Mouse (Mus musculus): Measurements from ENCODE around the gene Ddx42.
"Not testable (repeated sequence)": the region's sequence is repeated elsewhere in the genome, so short reads cannot be mapped to it uniquely, and the experiment has no call there.

Gene Ddx42

DNA sequence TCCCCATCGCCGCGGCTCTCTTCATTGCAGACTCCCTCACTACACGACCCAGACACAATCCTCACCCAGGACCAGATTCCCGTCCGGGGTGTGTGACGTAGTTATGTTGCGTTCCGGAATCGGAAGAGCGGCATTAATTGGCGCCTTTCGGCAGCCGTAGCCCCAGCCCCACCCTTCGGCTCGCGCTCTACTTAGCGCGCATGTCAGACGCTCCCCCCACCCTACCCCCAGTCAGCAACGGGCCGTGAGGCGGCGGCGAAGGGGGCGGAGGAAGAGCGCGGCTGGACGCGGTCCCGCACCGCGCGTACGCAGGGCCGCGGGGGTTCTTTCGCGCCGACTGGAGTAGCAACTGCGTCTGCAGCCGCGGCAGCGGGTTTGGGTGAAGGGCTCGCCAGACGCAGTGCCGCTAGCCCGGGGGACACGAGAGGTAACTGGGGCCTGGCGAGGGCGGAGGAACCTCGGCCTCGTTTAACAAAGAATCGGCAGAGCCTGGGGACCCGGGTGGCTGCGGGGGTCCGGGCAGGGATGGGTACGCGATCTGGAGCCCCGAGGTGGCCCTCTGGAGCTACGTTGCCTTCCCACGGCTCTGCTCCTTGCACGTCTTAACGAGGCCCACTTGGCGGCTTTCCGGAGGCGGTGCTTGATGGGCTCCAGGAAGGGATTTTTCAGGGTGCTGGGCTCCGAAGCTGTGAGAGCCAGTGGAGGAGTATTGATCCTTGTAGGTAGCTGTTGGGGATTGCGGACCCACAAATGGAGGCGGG lies at the start of gene Ddx42:
Gene Ddx42 (plus strand): TSS at position 197 of the 761 bp plus-strand sequence.
- peak; percentile 98 for DNase-seq (ENCODE audit: inconsistent ontology term)

DNA sequence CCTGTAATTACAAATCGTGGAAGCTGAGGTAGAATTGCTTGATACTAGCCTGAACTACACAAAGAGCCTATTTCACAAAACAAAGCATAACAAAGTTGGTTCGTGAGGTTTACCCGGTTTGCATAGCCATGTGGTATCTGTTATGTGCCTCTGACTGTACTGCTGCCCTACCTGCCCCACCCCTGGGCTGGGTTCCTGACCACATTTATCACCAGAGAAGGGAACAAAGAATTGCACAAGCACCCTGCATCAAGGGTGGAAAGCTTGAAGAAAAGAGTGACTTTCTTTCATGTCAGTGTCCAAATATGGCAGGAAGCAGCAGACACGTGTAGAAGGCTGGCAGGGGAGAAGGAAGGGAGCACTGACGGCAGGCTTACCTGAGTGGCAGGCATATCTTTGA lies 49.3 kb upstream of the Ddx42 start:
- no peak for DNase-seq (ENCODE audit: inconsistent ontology term)

DNA sequence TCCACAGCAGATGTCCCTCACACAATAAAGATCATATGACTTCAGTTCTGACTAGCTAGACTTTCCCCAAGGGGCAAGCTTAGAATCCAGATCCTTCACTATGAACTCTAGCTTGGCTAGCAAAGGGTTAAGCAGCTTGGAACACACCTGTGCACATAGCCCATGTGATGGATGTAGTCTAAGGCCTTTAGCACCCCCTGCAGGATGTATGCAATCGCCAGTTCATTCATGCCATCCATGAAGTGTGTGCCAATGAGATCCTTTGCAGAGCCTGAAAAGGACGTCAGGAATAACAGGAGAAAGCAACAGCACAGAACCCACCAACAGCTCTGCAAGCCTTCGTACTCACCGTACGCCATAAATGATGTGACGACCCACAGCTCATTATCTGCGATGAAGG lies 45.9 kb upstream of the Ddx42 start:
- no peak for DNase-seq (ENCODE audit: inconsistent ontology term)

DNA sequence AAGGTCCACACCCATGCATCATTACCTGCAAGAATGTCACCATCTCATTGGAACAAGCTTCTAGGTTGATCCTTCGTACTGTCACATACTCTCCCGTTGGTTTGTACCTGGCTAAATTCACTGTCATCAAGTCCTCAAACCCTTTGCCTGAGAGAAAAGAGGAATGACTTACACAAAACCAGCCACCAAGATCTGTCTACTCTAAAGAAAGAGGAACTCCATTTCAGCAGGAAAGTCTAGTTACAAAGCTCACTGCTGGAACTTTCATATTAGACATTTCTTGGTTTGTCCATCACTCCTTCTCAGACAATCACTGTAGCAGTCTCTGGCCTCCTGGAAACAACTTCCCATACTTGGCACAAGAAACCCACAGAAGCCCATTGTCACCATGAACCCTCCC lies 43.5 kb upstream of the Ddx42 start:
- no peak for DNase-seq (ENCODE audit: inconsistent ontology term)

DNA sequence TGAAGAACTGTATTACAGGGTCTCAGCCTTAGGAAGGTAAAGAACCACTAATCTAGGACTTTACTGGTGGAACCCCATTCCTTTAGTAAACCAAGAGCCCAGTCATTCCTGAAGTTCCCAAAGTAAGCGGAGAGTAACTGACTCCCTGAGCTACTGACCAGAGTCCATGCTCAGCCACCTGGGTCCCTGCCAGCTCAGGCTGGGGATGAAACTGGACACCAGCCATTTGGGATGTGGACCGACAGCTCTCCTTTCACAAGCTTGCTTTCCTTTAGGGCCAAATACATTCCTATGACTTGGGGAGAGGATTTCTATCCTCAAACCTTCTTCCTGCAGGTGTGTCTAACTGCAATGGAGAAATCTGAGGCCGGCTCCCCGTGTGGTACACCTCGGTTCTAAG lies 42.4 kb upstream of the Ddx42 start:
- DNase-seq (ENCODE audit: inconsistent ontology term), result peak; percentile 45

DNA sequence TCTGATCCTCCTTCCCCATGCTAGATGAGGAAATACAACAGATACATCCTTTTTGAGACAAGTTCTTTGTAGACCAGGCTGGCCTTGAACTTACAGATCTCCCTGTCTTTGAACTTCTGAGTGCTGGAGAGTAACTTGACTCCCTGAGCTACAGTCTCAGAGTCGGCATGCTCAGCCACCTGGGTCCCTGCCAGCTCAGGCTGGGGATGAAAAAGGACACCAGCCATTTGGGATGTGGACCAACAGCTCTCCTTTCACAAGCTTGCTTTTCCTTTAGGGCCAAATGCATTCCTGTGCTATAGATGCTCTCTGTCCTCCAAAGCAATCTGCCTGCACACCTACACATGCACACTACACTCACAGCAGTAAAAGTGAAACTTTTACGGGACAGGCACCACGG lies 41.6 kb upstream of the Ddx42 start:
- DNase-seq (ENCODE audit: inconsistent ontology term), result peak; percentile 41

DNA sequence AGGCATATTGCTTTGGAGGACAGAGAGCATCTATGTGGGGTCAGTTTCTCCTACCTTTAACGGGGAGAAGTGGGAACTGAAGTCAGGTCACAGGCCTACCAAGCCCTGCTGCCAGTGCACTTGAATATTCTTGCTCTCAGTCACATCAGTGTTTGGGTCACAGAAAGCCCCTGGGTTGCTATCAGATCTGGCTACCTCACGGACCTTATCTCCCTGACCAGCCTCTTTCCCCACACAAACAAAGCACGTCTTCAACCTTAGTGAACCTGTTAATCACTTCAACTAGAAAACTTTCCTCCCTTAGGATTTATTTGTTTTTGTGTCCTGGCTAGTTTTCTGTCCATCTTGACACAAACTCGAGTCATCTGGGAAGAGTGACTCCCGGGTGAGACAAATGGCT lies 40.4 kb upstream of the Ddx42 start:
- DNase-seq (ENCODE audit: inconsistent ontology term), result no peak

DNA sequence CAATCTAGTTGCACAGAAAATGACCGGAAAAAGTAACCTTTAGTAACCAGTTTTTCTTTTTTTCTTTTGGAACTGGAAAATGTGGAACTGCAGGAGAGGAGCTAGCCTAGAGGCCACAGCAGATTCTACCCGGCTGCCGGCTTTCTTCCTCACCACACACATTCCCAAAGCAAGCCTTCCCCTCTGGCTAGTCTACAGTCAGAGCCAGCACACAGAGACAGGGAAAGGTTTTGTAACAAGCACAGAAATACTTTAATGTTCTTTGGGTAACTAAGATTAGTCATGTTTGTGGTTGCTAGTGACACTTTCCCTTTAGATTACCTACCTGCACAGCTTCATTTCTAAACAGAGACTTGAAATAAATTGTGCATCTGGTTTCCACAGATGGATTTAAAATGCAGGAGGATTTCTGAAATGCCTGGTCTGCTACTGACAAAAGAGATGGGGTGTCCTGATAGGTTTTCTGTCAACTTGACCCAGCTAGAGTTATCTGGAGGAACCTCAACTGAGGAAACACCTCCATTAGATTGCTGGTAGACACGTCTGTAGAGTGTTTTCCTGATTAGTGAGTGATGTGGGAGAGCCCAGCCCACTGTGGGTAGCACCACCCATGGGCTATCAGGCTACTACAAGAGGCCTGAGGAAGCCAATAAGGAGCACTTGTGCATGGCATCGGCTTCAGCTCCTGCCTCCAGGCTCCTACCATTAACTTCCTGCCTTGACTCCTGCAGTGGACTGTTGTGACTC lies 38.5 kb upstream of the Ddx42 start:
- no peak for DNase-seq (ENCODE audit: inconsistent ontology term)

DNA sequence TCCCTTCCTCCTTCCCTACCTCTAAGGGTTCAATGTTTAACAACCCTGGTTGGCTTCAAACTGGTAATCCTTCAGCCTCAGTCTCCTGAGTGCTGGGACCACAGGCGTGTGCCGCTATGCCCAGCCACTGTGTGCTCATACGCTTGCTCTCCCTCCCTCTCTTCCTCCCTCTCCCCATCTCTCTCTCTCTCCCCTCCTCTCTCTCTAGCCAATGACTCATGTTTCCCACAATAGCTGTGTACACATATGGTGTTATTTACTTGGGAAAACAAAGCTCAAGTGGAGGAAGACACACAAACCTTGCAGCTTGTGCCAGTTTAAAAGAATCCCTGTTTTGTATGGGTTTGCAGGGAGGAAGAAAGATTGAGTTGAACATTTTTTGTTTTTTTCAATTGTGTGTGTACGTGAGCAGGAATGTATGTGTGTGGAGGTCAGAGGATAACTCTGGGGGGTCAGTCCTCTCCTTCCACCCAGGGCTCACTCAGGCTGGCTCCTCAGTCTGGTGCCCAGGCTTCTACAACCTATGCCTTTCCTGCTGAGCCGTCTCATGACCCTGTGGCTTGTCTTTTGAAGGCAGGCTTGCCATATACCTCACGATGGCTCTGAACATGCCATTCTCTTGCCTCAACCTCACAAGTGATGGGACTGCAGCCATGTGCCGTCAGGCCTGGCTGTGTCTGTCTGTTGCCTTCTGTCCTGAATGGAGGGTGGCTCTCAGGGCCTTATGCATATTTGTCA lies 36.8 kb upstream of the Ddx42 start:
- peak; percentile 27 for DNase-seq (ENCODE audit: inconsistent ontology term)

DNA sequence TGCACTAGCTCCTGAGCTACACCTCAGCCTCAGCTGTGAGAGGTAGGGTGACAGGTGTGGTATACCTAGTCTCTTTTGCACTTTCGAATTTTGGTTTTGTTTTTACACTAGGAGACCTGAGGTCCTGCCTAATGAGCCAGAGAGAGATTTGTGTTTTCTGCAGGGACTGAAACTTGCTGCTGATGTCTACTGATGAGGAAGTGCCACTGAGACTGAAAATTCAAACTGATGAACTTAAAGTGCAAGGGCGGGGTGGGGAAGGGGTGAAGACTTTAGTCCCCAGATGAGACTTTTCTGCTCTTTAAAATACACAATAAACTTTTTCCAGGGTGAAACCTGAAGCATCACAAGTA lies 36.3 kb upstream of the Ddx42 start:
- no peak for DNase-seq (ENCODE audit: inconsistent ontology term)

DNA sequence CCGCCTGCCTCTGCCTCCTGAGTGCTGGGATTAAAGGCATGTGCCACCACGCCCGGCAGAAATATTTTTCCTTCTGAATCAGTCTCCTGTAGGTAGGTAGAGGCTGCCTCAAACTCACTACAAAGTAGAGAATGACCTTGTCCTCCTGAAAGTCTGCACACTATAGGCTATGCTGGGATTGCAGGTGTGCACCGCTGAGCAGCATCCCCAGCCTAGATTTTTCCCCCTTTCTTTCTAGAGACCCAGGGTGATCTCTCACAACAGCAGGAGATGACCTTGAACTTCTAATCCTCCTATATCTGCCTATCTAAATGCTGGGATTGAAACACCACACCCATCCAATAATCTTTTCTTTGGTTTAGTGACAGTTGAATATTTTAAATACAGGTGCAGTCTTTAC lies 29.4 kb upstream of the Ddx42 start:
- no peak for DNase-seq (ENCODE audit: inconsistent ontology term)

DNA sequence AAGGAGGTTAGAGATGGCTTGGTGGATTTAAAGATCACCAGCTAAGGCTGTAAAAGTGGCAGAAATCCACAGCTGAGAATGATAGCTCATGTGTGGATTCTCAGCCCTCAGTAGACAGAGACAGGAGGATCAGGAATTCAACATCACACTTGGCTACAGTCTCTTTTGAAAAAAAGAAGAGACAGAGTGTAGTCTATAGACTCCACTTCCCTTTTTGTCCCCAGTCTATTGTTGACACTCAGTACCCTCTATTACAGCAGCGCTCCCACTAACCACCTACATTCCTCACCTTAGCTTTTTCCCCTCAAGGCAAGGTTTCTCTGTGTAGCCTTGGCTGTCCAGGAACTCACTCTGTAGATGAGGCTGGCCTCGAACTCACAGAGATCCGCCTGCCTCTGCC lies 25.0 kb upstream of the Ddx42 start:
- no peak for DNase-seq (ENCODE audit: inconsistent ontology term)

DNA sequence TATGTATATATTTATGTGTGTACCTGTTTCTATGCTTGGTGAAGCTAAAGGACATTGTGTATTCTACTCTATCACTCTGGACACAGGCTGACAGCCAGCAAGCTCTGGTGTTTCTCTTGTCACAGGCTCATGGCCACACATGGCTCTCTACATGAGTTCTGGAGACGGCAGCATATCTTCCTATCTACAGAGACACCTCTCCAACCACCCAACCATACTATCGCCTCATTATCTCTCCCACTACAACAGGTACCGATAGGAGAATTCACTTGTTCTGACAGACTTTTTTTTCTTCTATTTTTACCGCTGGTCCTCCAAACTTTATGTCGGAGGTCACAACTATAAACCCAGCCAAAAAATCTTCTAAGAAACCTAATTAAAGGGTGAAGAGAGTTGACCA lies 24.5 kb upstream of the Ddx42 start:
- no peak for DNase-seq (ENCODE audit: inconsistent ontology term)

DNA sequence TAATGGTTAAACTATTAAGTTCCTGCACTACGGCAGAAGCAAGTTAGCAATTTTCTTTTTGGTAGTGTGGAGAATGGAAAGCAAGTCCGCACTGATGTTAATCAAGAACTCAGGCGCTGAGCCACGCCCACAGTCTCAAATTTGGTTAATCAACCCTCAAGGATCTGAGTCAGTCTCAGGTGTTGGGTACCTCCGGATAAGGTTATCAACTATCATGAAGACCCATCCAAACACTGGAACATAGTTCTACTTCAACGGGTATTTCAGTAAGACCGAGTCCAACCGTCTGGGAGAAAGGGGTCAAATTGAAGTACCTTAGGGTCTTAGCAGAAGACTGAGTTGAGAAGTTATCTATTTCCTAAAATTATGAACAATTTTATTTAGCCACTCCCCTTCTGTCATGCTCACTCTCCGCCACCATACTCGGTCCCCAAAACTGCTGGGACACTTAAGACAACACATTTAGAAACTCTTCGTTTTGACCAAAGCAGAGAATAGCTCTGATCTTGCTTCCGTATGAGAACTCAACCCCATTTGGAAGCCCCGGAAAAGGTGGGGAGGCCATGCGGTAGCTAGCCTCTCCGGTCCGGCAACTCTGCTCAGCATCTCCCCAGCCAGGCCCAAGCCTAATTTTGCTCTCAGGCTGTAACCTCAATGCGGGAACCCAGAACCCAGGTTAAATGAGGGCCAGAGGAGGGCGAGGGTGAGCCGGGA lies 23.9 kb upstream of the Ddx42 start:
- no peak for DNase-seq (ENCODE audit: inconsistent ontology term)

DNA sequence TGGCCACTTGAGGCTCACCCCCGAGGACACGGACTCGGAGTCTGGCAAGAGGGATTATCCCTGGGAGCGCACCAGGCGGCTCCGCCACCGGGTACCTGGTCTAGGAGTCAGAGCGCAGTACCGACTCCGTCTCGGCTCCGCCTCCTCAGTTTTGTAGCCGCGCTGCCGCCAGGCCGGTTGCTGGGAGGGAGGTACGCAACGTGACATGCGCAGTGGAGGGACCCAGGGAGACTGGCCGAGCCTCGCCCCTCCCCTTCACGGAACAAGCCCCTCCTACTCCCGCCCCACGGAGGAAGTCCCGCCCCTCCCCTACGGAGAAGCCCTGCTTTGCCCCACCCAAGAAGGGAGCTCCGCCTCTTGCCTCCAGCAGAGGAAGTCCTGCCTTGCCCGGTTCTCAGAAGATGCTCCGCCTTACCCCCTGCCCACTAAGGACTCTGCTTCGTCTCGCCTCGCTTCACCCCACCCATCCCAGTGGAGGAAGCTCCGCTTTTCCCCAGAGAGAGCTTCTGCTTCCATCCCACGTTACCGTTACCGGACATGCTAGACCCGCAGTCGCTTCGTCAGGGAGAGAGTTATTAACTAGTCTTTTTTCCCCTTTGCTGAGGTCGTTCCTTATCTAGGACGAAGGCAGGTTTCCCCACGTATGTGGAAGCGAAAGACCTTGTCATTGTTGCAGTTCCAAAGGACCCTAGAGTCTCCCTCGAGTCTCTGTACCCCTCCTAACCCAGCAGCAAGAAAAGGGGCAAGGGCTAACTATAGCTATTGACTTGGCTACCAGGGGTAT lies 23.2 kb upstream of the Ddx42 start:
- DNase-seq (ENCODE audit: inconsistent ontology term), result peak; percentile 99

DNA sequence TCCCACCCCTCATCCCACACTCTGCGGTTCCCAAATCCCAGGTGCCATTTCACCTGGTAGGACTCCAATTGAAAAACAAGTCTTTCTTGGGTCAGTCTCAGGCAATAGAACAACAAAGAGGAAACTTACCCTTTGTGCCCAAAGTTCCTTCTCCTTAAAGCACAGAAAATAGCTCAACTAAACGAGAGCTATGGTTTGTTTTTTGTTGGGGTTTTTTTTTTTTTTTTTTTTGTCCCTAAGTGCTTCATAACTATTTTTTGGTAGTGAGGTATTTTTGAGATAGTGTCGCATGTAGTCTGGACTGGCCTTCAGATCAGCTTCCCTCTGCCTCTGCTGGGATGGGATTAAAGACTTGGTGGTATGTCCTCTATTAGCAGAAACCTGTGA lies 22.6 kb upstream of the Ddx42 start:
- DNase-seq (ENCODE audit: inconsistent ontology term), result no peak

DNA sequence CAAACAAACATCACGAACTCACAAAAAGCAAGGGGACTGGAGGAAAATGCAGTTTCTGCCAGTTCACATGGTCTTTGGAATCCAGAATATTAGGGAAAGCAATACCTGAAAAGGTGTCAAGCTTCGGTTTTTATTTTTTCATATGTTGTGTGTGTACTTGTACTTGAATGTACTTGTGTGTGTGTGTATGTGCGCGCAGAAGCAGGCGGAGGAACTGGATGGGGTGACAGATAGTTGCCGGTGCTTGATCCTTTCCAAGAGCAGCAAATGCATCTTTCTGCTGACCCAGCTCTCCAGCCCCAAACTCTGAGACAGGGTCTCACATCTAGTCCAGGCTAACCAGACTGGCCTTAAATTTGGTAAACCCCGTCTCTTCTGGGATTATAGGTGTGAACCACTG lies 21.8 kb upstream of the Ddx42 start:
- DNase-seq (ENCODE audit: inconsistent ontology term), result no peak

DNA sequence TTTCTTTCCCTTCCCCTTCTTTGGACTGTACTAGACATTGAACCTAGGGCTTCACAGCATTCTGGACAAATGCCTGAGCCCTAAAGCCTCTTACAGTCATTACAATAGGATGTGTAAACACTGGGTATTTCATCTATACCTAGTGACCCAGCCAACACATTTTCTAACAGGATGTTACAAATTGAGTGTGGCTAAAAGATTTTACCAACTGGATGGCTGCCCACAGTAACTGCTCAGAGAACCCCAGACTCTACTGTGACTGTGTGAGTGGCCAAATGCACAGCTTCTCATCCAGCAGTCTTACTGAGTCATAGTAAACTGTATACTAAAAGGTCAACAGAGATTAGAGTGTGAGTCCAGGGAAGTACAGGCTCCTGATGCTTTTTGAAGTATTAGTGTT lies 21.4 kb upstream of the Ddx42 start:
- DNase-seq (ENCODE audit: inconsistent ontology term), result peak; percentile 42

DNA sequence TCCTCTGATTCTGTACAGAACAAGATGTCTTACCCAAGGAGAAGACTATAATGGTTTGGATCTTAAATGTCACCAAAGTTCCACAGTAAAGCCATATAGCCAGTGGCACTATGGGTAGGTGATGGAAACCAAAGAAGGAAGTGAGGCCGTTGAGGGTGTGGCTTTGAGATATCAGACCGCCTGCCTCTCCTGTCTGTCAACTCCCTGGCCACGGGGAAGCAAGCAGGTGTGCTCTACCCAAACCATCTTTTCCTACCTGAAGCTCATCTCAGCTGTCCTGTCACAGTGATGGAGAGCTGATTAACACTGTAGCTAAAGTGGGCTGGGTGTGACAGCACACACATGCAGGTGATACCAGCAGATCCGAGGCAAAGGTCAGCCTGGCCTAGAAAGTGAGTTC lies 18.4 kb upstream of the Ddx42 start:
- DNase-seq (ENCODE audit: inconsistent ontology term), result no peak

DNA sequence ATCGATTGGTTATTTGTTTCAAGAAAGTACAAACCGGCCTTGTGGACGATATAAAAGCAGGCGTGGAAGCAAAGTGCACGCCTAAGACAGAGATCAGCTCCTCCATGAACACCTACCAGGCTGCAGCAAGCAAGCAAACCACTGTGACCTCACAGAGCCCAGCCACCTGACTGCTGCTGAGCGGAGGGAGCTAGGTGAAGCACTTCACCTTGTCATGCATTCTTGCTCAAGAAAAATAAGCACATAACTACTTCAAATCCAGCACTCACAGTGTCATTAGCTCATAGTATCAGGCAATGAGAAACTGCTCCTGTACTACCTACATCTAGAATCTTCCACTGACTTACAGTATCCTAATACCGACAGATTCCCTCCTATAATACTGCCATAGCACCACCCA lies 16.7 kb upstream of the Ddx42 start:
- DNase-seq (ENCODE audit: inconsistent ontology term), result not testable (repeated sequence)

DNA sequence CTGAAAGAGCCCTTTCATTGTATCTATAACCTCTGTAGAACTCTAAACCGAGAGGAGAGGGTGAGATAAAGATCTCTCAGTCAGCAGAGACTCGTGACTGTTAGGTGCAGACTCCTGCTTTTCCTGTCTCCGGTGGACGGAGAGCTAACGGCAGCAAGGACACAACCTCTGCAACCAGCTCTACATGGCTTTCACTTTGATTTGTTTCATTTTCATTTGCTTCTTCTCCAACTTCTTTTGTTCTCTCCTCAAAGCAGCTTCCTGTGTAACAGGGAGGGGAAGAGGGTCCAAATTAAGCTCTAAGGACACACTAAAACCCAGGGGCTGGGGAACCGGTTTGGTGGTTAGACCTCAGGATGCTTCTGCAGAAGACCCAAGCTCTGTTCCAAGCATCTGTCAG lies 16.0 kb upstream of the Ddx42 start:
- no peak for DNase-seq (ENCODE audit: inconsistent ontology term)

All from Muller cell, postnatal 12 days (primary cell).